Mouse (Mus musculus) left cerebral cortex, postnatal 4 days (tissue): ENCODE data around the gene Appbp2. TPM values are rescaled to one million over a fixed set of nuclear protein-coding genes. Genes with fewer than 3 reads are reported as not detected.
A peak's percentile ranks its signal among the peaks of the same experiment; 100 is the strongest.

Source experiments
- DNase-seq: peaks from one replicate; pipeline ENCODE4 v3.0.0-alpha.2; 2022
- intact Hi-C: fragments of 180-260 bp; cut with DNase I; formaldehyde crosslinking; loops from one replicate; pipeline ENCODE4 v1.15.1; 2025
- total RNA-seq, 2 experiments: library from RNA; stranded (reverse); gene quantifications; 2 replicates each; pipeline ENCODE4 v1.2.3; 2021

Gene Appbp2
- total RNA-seq = 10 to 100 TPM; 63.7 to 66.3 TPM

DNA sequence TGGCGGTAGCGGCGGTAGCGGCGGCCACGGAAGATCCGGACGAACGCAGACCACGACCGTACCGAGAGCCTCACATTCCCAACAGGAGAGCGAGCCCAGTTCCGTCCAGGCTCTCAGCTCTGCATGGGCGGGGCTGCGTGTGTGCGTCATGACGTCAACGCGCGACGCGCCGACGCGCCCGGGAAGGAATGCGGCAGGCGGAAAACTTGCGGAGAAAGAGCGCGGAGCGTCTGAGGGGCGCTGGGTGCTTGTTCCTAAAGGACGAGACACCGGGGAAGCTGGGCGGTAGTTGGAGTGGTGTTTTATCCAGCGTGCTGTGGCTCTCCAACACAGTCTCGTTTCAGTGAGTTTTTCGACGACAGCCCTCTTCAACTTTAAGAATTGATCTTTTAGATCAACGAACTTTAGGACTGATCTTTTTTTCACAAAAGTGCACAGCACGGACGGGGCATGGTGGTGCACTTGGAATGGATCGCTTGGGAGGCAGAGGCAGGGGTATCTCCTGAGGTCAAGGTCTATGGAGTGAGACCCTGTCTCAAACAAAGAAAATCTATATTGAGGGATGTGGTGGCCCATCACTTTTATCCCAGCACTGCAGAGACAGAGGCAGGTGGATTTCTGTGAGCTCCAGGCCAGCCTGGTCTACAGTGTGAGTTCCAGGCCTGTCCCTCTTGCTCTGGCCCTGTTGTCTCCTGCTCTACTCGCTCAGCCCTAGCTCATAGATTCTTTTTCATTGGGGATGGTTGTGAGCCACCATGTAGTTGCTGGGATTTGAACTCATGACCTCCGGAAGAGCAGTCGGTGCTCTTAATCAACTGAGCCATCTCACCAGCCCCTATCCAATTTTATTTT lies at the start of gene Appbp2:
Gene Appbp2, minus strand, starts transcription at position 141 of the 852 bp plus-strand sequence.
- intact Hi-C loops = no loop called here
- peak; percentile 93 for DNase-seq

DNA sequence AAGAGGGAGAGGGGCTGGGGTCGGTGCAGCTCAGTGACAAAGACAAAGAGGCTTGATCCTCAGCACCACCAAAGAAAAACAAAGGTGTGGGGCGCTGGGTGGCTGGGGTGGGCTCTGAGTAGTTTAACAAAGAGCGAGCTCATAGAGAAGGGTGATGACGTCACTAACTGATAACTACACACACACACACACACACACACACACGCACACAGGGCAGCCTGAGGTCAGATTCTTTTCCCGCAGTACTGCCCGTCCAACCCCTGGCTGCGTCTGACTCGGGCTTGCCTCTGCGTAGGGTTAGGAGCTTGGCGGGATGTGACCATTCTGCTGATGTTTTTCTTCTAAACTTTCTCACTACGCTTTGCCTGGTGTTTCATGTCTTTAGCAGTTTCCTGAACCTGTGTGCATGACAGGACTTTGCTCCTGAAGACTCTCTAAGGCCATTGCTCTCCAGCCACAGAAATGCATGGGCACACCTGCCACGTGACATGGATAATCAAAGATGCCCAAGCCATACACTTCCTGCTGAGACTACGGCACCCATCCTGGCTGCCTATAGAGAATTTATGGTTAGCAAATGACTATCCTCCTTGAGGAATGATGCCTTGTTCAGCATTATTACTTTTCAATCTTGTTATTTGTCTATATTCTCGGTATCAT lies 46.4 kb upstream of the Appbp2 start:
- DNase-seq = no peak
- intact Hi-C loops = no loop called here

DNA sequence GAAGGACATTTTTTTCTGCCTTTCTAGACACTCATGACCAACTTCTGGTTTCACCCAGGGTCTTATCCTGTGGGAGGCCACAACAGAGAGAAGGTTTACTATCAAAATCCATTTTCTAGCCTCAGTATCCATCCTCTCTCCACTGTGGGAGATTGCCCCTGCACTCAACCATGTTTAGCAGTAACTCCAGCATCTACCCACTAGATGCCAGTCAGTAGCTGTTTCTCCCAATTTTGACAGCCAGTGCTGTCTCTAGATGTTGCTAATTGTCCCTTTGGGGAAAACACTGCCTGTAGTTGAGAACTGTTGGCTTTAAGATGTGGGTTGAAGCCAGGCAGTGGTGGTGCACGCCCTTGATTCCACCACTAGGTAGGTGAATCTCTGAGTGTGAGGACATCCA lies 43.2 kb upstream of the Appbp2 start:
- DNase-seq = no peak
- intact Hi-C loops = no loop called here

DNA sequence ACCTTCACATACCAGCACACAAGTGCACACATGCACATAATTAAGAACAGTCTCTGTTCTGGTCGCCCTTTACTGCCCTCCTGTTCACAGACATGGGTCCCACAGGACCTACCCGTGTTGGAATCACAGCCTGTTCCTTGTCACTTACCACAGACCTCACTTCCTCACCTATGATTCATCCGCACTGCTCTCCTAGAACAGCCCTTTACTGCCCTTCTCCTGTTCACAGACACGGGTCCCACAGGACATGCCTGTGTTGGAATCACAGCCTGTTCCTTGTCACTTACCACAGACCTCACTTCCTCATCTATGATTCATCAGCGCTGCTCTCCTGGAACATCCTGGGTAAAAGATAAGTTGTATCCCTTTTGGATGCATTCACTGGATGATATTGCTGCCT lies 42.7 kb upstream of the Appbp2 start:
- DNase-seq = no peak

DNA sequence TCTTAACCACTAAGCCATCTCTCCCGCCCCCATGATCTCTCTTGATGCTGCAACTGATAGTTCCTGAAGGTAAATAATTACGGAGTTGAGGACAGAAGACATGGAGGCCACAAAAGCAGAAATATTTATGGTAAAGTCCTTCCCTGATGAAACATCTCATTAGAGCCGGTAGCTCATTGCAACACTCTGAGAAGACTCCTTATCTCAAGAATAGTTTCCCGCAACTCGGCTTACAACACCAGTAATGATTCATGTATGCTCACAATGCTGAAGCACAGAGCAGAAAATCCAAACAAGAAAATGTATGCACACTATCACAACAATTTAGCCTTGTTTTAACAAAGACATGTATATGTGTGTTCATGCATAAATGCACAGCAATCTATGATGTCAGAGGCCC lies 40.2 kb upstream of the Appbp2 start:
- no peak for DNase-seq
- intact Hi-C loops = no loop called here

More for the DNA sequence above, 42.7 kb upstream of the Appbp2 start:
- intact Hi-C loops = no loop called here

DNA sequence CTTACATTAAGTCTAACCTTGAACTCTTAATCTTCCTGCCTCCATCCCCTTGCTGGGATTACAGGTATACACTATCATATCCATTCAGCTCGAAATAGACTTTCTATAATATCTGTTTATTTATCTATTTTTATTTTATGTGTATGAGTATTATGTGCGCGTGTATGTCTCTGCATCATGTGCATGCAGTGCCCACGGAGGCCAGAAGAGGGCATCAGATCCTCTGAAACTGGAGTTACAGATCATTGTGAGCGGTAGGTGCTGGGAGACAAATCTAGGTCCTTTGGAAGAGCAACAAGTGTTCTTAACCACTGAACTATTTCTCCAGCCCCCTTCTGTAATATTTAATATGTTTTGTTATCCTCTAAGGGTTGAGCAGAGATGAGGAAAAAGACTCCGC lies 38.4 kb upstream of the Appbp2 start:
- no peak for DNase-seq
- intact Hi-C loops = no loop called here

DNA sequence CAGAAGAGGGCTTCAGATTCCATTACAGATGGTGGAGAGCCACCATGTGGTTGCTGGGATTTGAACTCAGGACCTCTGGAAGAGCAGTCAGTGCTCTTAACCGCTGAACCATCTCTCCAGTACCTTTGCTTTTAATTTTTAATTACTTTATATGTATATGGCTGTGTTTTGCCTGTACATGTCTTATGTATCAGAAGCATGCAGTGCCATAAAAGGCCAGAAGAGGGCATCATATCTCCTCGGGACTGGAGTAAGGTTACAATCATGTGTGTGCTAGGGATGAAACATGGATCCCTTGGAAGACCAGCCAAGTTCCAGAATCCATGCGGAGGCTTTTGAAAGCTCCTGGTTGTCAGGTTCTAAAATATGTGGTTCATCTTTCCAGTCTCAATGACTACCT lies 35.7 kb upstream of the Appbp2 start:
- peak; percentile 29 for DNase-seq
- intact Hi-C loops = no loop called here

DNA sequence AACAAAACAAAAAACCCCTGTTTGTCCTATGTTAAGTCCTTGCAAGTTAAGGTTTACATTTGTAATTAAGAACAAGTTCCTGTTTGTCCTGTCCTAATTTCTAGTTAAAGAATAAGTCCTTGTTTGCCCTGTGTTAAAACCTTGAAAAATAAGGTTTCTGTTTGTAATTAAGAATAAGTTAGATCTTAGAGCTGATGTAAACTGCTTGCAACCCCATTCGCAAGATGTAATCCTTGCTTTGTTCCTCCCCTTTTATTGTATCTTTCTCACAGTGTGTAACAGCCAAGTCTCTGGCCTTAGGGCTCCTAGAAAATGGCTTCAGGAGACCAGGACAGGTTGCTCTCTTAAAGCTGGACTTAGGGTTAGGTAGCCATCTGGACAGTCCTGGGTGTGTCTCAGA lies 32.5 kb upstream of the Appbp2 start:
- intact Hi-C loops = no loop called here
- no peak for DNase-seq

DNA sequence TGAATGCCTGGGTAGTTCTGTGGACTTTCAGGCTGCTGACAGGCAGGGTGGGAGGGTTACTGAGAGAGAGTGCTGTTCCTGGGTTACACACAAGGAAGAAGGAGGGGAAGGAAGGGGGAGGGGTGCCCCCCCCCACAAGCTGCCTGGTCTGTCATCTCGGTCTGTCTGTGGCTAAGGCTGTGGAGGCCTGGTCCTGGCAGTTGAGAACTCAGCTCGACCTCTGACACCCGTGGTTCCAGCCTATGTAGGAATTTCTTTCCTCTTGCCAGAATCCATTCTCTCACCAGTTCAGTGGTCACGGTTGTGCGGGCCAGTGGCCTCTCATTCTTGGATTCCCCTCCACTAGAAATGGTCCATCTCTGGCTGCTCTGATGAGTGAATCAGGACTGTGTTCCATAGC lies 29.7 kb upstream of the Appbp2 start:
- DNase-seq = no peak
- intact Hi-C loops = no loop called here

DNA sequence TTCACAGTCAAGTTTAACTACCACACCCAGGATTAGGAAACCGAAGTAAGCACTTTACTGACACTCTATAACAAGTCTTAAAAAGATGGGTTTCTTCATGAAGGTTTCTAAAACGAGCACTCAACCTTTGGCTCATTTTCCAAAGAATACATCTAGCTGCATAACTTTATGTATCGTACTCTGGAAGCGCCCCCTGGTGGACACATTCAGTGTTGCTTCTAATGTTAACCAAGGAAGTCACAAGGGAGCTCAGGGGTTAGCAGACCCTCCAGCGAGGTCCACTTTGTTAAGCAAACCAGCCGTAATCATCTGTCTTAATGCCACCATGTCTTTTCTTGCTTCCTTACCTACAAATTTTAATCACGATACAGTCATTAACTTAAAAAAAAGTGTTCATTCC lies 26.3 kb upstream of the Appbp2 start:
- peak; percentile 72 for DNase-seq
- intact Hi-C loops = no loop called here

DNA sequence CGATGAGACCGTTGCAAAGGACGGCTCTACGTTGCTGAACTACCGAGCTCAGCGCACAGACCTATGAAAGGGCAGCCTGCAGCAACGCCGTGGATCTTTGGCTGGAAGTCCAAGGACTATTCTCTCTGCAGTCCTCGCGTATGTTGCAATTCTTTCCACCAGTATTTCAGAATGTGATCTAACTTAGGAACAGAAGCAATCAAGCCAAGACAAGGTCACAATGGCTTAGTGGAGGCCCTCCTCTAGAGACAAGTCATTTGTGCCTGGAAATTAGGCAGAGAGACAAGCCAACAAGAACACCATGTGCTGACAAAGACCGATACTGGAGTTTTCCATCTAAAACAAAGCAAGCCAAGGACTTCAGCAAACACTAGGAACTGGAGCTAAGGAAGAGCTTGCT lies 24.0 kb upstream of the Appbp2 start:
- no peak for DNase-seq
- intact Hi-C loops = no loop called here

DNA sequence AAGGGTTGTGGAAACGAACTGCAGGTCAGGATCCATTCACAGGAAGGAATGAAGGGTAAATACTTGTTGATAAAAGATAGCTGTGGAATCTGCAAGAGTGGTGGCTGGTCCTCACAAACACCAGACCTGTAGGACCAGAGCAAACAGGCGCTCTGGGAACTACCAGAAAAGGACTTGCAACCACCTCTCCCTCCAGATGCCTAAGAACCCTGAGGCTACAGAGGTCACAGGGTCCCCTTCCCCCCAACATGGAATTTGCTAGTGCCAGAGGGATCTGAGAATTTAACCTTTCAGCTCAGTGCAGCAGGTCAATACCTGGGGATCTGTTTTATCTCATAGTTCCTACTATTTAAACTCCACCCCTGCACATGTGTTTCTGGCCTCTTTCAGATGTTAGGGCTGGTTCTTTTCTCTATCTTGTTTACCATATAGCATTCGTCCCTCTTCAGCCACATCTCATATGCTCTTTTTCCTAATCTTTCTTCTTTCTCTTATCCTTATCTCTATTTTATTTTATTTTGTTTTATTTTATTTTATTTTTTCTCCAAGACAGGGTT lies 20.6 kb upstream of the Appbp2 start:
- intact Hi-C loops = no loop called here
- DNase-seq = no peak

DNA sequence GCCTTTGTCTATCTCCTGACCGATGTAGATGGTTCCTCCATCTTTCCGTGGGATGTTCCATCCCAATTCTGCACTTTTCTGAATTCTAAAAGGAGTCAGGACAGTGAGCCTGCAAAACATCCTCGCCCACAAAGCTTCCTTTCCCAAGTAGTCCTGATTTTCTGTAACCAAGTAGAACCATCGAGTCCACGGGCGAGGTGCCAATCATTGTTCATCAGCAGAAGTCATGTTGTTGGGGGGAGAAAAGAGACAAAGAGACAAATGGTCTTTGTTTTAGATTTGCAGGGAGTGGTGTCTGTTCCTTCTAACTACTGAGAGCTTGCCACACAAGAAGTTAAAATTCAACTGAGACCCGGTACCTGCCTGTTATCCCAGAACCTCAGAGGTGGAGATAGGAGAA lies 18.7 kb upstream of the Appbp2 start:
- peak; percentile 11 for DNase-seq
- intact Hi-C loops = no loop called here

DNA sequence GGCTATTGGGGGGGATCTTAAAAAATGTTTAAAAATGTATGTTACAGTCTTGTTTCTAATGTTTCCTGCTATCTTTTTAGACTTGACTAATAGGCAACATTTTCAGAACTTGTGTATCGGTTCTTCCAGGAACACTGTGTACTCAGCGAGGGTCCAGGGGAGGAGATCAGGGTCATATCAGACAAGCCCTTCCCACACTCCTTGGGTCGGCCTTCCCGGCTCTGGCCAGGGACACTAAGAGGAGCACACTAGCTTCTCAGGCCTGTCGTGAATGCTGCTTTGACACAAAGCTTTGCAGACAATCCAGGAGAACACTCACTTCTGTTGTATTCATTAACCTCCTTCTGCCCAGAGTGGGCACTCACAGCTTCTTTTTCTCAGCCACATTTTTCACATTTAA lies 18.1 kb upstream of the Appbp2 start:
- no peak for DNase-seq
- intact Hi-C loops = no loop called here

DNA sequence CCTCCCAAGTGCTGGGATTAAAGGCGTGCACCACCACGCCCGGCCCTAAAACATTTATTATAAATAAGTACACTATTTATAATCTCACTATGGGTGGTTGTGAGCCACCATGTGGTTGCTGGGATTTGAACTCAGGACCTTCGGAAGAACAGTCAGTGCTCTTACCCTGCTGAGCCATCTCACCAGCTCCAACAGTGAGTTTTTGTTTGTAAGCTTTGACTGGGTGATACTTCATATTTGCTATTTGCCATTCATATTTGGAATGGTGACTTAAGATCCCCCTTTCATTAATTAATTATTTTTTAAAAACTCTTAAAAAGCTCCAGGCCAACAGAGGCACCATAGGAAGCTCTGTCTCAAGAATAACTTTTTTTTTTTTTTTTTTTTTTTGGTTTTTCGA lies 17.0 kb upstream of the Appbp2 start:
- intact Hi-C loops = no loop called here
- no peak for DNase-seq

DNA sequence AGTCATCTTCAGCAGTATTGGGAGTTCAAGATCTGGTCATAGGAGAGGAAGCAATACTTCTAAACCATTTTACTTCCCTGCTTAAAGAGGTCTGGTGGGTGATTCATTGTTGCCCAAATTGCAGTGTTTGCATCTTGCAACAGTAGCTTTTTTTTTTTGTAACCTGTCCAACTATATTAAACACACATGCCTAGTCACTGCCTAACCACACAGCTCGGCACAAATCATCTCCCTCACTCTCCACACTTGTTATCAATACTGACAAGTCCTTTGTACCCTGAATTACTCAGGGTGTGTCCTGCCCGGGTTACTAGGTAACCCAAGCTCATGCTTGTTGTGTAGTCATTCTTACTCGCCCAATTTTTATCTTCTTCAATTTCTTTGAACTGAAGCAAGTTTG lies 15.5 kb upstream of the Appbp2 start:
- no peak for DNase-seq
- intact Hi-C loops = no loop called here

DNA sequence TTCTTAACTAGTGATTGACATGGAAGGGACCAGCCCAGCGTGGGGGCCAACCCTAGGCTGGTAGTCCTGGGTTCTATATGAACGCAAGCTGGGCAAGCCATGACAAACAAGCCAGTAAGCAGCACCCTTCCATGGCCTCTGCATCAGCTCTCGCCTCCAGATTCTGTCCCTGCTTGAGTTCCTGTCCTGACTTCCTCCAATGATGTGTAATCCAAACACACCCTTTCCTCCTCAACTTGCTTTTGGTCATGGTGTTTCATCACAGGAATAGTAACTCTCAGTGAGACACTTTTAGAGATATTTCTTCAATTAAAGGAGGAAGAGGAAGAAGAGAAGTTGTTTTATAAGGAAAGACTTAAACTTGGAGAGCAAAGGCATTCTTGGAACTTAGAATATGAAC lies 14.4 kb upstream of the Appbp2 start:
- intact Hi-C loops = no loop called here
- DNase-seq = no peak

DNA sequence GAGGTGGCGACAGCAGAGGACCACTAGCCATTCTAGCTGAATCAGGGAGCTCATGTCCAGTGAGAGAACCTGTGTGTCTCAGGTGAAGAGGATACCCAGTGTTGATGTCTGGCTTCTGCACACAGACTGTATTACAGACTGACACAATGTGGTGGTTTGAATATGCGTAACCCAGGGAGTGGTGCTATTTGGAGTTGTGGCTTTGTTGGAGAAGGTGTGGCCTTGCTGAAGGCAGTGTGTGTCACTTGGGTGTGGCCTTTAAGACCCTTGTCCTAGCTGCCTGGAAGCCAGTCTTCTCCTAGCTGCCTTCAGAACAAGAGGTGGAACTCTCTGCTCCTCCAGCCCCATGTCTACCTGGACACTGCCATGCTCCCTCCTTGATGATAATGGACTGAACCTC lies 13.2 kb upstream of the Appbp2 start:
- no peak for DNase-seq
- intact Hi-C loops = no loop called here

DNA sequence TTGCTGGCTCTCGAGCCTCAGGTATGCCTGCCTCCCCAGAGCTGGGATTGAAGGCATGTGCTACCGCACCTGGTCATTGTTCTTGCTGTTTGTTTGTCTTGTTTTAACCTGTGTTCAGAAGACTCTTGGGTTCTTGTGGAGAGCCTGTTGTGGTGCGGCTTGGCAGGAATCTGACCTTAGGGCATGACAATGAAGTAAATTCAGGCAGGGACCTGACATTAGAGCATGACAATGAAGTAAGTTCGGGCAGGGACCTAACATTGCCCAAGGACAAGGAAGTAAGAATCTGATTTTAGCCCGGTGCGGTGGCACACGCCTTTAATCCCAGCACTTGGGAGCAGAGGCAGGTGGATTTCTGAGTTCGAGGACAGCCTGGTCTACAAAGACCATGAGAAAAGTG lies 6.3 kb upstream of the Appbp2 start:
- DNase-seq = no peak
- intact Hi-C loops = no loop called here

DNA sequence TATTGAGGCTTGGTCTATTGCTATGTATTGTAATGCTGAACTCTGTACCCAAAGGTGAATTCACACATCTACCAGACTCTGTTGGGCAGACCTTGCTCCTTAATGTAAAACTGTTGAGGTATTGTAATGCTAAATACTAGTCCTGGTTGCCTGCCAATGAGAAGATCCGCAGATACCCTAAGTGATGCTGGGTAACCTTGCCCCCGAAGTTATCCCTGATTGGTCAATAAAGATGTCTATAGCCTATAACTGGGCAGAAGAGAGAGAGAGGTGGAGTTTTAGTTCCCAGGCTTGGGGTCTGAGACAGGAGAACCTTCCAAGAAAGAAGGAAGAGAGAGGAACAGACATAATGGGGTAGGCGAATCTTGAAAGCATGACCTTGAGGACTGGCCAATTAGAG lies 5.3 kb upstream of the Appbp2 start:
- no peak for DNase-seq
- intact Hi-C loops = no loop called here

DNA sequence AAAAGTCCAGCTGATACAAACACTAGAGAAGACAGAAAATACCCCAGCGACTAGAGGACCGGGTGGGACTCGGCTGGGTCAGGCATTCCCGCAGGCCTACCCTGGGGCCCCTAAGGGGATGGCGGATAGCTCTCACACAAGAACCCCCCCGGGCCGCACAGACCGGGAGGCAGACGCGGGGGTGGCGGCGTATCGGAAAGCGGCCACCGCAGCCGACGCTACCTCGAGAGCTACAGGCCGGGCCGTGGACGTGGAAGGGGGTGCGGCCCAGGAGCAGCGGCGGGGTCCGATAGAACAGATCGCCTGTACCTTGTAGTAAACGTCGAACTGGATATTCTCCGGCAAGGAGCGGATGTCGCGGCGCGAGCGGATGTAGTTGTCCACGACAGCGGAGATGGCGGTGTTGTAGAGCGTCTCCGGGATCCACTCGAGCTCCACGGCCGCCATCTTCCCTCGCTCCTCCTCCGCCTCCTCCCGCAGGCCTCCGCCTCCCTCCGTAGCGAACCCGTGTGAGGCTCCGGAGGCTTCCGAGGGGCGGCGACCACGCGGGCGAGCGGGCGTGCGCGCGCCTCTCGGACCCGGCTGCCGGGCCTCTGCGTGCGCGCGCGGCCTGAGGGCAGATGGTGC lies 454 bp downstream of the Appbp2 start:
- intact Hi-C loops = no loop called here

More for the DNA sequence above, 454 bp downstream of the Appbp2 start:
- peak; percentile 82 for DNase-seq
